Mouse (Mus musculus): ENCODE results near the gene Mrpl19. TPM values are rescaled to one million over a fixed set of nuclear protein-coding genes. Genes with fewer than 3 reads are reported as not detected.
A peak's percentile ranks its signal among the peaks of the same experiment; 100 is the strongest.

Gene Mrpl19
- polyA plus RNA-seq, 1 experiment from 2014 or later: 51.0 TPM

DNA sequence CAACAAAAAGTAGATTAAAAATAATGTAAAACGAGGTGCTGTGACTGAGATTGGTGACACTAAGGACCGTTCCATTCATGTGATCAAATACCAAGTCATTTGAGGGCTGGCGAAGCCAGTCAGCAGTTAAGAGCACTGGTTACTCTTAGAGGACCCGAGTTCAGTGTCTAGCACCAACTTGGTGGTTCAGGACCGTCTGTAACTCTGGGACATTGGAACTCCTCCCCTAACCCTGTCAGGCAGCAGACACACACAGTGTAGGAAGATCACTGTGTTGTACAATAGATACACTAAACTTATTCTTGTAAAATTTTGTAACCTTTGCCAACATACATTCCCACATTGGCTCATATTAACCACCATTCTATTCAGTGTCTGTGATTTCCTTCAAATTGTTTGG lies 41.5 kb downstream of the Mrpl19 start:
- Histone ChIP-seq H3K4me3 (peak overlapping the region; percentile 86), H3K9me3 (no peaks in the 10 kb centered on the region), H3K27ac (no peak overlapping the region), H3K9ac (peak overlapping the region; percentile 93), H3K4me1 (peaks cover 6% of the 10 kb centered on the region; the same call in 1 of the 2 replicates), H3K27me3 (no peaks in the 10 kb centered on the region), H3K4me2 (replicated peaks) (peak overlapping the region; percentile 66), H3K36me3 (peaks cover 21% of the 10 kb centered on the region)
- ATAC-seq (ENCODE audit: insufficient number of reproducible peaks, insufficient read depth, low FRiP score, low TSS enrichment): no peak
- 14% methylated on average over 5 of the region's 5 CpGs for WGBS

DNA sequence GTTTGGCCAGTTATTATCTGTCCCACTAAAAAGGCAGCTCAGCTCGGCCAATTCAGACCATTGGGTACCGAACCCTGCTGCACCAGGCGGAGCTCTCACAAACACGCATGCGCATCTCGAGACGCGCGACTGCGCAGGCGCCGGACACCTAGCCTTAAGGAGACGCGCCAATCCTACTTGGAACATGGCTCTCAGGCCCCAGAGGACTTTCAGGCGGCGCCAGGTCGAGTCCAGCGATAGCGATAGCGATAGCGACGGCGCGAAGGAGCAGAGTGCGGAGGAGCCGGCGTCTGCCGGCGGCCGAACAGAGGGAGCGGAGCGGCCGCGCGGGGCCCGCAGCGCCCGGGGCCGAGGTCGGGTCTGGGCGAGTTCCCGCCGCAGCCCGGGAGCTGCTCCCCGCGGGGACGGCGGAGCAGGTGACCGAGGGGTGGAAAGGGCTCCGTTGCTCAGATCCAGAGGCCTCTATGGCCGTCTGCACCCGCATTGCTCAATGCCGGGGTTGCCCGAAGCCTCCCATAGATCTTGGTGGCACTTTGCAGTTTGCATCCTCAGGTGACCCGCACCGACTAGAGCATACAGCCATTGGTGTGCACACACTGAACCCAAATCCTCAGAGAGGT lies 42.1 kb downstream of the Mrpl19 start, which contains the start of gene Gcfc2:
Gcfc2 (plus strand) TSS at position 147 of the 620 bp plus-strand sequence.
- Histone ChIP-seq H3K4me3 (peak within 1 kb of the TSS; percentile 86), H3K9ac (peak within 1 kb of the TSS; percentile 93), H3K27ac (peak within 1 kb of the TSS; percentile 63; the same call in 1 of the 2 replicates), H3K4me1 (peaks cover 6% of the 10 kb centered on the region; the same call in 1 of the 2 replicates), H3K9me3 (no peaks in the 10 kb centered on the region), H3K36me3 (peaks cover 21% of the 10 kb centered on the region), H3K27me3 (no peaks in the 10 kb centered on the region), H3K4me2 (replicated peaks) (peak within 1 kb of the TSS; percentile 66)
- ATAC-seq (ENCODE audit: insufficient number of reproducible peaks, insufficient read depth, low FRiP score, low TSS enrichment): peak; percentile 87
- under 1% methylated on average over 56 of the region's 56 CpGs for WGBS

DNA sequence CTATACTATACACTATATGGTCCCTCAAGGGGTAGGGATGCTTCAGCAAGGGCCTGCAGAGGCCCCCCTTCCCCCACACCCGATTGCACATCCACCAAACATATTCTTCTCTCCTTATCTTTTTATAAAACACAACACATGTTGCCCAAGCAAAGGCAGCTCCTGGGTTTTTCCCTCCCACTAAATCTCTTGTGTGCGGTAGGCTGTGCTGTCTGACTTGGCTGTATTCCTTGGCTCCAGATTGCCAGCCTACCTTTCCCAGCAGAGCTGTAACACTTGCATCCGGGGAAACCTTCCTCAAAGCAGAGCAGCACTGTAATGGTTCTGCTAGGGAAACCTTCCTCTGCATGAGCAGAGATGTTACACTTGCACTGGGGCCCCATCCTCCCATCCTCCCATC lies 53.6 kb downstream of the Mrpl19 start:
- no peaks in the 10 kb centered on the region for H3K4me1 ChIP-seq
- WGBS: 78% methylated on average over 3 of the region's 3 CpGs
- no peak overlapping the region for H3K4me3 ChIP-seq
- ATAC-seq (ENCODE audit: insufficient number of reproducible peaks, insufficient read depth, low FRiP score, low TSS enrichment): no peak
- no peak overlapping the region for H3K27ac ChIP-seq
- no peaks in the 10 kb centered on the region for H3K9me3 ChIP-seq
- no peak overlapping the region for H3K9ac ChIP-seq
- no peak overlapping the region for H3K4me2 ChIP-seq (replicated peaks)
- H3K27me3 ChIP-seq: no peaks in the 10 kb centered on the region
- no peaks in the 10 kb centered on the region for H3K36me3 ChIP-seq

DNA sequence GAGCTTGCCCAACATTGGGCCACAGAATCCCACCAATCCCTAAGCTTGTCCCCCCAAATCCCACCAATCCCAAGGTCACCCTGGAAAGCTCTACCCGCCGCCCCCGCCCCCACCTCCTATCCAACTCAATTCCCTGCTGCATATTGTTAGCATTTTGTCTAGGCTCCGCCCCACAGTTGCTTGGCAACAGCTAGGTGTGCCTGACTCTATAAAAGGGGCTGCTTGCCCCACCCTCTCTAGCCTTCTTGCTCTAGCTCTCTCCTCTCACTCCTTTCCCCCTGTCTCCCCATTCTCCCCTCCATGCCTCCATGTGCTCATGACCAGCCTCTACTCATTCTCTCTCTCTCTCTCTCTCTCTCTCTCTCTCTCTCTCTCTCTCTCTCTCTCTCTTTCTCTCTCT lies 54.0 kb downstream of the Mrpl19 start:
- no peak overlapping the region for H3K9ac ChIP-seq
- ATAC-seq (ENCODE audit: insufficient number of reproducible peaks, insufficient read depth, low FRiP score, low TSS enrichment): no peak
- WGBS: 79% methylated on average over 4 of the region's 4 CpGs
- H3K27me3 ChIP-seq: no peaks in the 10 kb centered on the region
- no peak overlapping the region for H3K4me3 ChIP-seq
- no peaks in the 10 kb centered on the region for H3K4me1 ChIP-seq
- H3K9me3 ChIP-seq: no peaks in the 10 kb centered on the region
- no peak overlapping the region for H3K4me2 ChIP-seq (replicated peaks)
- H3K36me3 ChIP-seq: no peaks in the 10 kb centered on the region
- H3K27ac ChIP-seq: no peak overlapping the region

DNA sequence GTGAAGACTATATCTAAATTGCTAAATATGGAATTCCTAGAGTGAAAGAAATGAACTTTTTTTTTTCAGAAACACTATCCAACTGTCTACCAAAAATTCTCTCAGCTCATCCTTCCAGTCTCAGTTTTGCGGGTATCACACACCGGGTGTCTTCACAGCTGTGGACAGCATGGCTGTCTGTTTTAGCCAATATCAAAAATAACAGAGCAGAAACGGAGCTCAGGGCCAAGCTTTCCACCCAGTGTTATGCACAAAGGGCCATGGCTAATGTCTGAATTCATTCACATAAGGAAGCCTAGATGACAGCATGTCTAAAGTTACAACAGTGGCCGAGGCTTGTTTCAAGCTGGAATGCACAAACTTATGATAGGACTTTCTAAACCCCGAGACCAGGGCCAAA lies 54.5 kb downstream of the Mrpl19 start:
- Histone ChIP-seq H3K4me2 (replicated peaks) (no peak overlapping the region), H3K4me1 (no peaks in the 10 kb centered on the region), H3K27ac (no peak overlapping the region), H3K9me3 (no peaks in the 10 kb centered on the region), H3K4me3 (no peak overlapping the region), H3K27me3 (no peaks in the 10 kb centered on the region), H3K36me3 (no peaks in the 10 kb centered on the region), H3K9ac (no peak overlapping the region)
- no peak for ATAC-seq (ENCODE audit: insufficient number of reproducible peaks, insufficient read depth, low FRiP score, low TSS enrichment)
- WGBS: 88% methylated on average over 5 of the region's 5 CpGs

DNA sequence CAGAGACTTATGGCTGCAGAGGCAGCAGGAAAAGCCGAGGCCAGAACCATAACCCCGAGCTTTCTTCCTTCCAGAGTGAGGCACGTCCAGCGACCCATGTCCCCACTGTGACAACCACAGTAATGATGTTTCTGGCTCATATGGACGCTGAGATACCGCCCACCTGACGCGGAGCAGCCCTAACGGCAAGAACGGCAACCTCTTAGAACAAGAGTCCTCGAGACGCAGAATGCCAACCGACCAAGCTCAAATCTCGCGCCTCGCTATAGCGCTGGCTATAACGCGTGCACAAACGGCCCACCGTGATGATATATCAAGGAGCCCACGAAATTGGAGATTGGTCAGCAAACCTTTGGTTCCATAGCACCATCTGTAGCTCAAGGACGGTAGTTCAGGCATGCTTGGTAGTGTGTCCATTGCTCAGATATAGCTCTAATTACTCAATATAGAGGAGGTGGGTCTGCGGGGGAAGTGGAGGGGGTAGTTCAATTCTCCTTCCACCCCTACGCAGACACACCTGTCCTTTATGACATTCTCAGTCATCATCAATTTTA lies 55.4 kb downstream of the Mrpl19 start:
- Histone ChIP-seq H3K4me1 (no peaks in the 10 kb centered on the region), H3K4me3 (no peak overlapping the region), H3K27ac (no peak overlapping the region), H3K9ac (no peak overlapping the region), H3K4me2 (replicated peaks) (no peak overlapping the region), H3K9me3 (no peaks in the 10 kb centered on the region), H3K36me3 (no peaks in the 10 kb centered on the region), H3K27me3 (no peaks in the 10 kb centered on the region)
- ATAC-seq (ENCODE audit: insufficient number of reproducible peaks, insufficient read depth, low FRiP score, low TSS enrichment): no peak
- WGBS: 85% methylated on average over 25 of the region's 25 CpGs

Other genes starting within 250 kb of the Mrpl19 start
- 20.9 and 23.4 TPM in 2 replicates for gene Gcfc2, start 42.3 kb downstream of the Mrpl19 start, polyA plus RNA-seq (2016; fragmentation: Nextera tagmentation; extraction: Ambion mirVana)
- 13.1 and 14.5 TPM in 2 replicates for gene Eva1a, start 75.1 kb upstream of the Mrpl19 start, polyA plus RNA-seq (2016; fragmentation: Nextera tagmentation; extraction: Ambion mirVana)

Data from embryonic facial prominence, embryonic 12.5 days (tissue).